Mouse (Mus musculus) liver, embryonic 15.5 days (tissue): Measurements from ENCODE around the gene Cd52. TPM values are rescaled to one million over a fixed set of nuclear protein-coding genes. Genes with fewer than 3 reads are reported as not detected.
"Not testable (repeated sequence)": the region's sequence is repeated elsewhere in the genome, so short reads cannot be mapped to it uniquely, and the experiment has no call there.

Experiments
- ATAC-seq: fragments of 200-750 bp; cut with Nextera tagmentation; 2 replicates; pipeline ENCODE4 v1.8.0; 2017; ENCODE audit warnings: moderate number of reproducible peaks, mild to moderate bottlenecking, moderate library complexity; ENCODE audit not compliant: insufficient read depth
- H3K27ac ChIP-seq: fragments of 300-500 bp; sonication (generic); replicated peaks from 2 replicates; pipeline ENCODE4 v1.5.1; 2015; ENCODE audit warnings: mild to moderate bottlenecking, inconsistent platforms
- H3K27me3 ChIP-seq: fragments of 300-500 bp; sonication (generic); 2 replicates; pipeline ENCODE4 v1.6.1; 2015; ENCODE audit warnings: mild to moderate bottlenecking, inconsistent platforms
- H3K36me3 ChIP-seq: fragments of 300-500 bp; sonication (generic); replicated peaks from 2 replicates; pipeline ENCODE4 v1.6.1; 2015; ENCODE audit warnings: moderate library complexity, mild to moderate bottlenecking, inconsistent platforms
- H3K4me1 ChIP-seq: fragments of 300-500 bp; sonication (generic); replicated peaks from 2 replicates; pipeline ENCODE4 v1.6.1; 2015; ENCODE audit warnings: inconsistent platforms
- H3K4me2 ChIP-seq: fragments of 300-500 bp; sonication (generic); 2 replicates; pipeline ENCODE4 v1.6.1; 2015; ENCODE audit warnings: moderate library complexity, mild to moderate bottlenecking, inconsistent platforms
- H3K4me3 ChIP-seq: fragments of 300-500 bp; sonication (generic); replicated peaks from 2 replicates; pipeline ENCODE4 v1.5.1; 2015; ENCODE audit warnings: mild to moderate bottlenecking, inconsistent platforms
- H3K9ac ChIP-seq: fragments of 300-500 bp; sonication (generic); 2 replicates; pipeline ENCODE4 v1.6.1; 2015; ENCODE audit warnings: moderate library complexity, mild to moderate bottlenecking, inconsistent platforms
- H3K9me3 ChIP-seq: fragments of 300-500 bp; sonication (generic); replicated peaks from 2 replicates; pipeline ENCODE4 v1.6.1; 2016; ENCODE audit warnings: inconsistent platforms
- WGBS: fragments of 180-500 bp; shearing (Covaris S2); methylation state at CpG from one replicate; pipeline ENCODE4 v1.1.7; 2015; ENCODE audit warnings: mixed read lengths; ENCODE audit not compliant: insufficient replicate concordance; 5-methylcytosine and 5-hydroxymethylcytosine counted together
- polyA plus RNA-seq: library from polyadenylated mRNA; unstranded; fragments of >200 nt; fragmentation: Nextera tagmentation; extraction: Ambion mirVana; gene quantifications from 2 replicates; pipeline ENCODE4 v1.2.1, GENCODE M21; 2015

The Cd52 gene
- polyA plus RNA-seq = 47.4 and 51.5 TPM in 2 replicates

DNA sequence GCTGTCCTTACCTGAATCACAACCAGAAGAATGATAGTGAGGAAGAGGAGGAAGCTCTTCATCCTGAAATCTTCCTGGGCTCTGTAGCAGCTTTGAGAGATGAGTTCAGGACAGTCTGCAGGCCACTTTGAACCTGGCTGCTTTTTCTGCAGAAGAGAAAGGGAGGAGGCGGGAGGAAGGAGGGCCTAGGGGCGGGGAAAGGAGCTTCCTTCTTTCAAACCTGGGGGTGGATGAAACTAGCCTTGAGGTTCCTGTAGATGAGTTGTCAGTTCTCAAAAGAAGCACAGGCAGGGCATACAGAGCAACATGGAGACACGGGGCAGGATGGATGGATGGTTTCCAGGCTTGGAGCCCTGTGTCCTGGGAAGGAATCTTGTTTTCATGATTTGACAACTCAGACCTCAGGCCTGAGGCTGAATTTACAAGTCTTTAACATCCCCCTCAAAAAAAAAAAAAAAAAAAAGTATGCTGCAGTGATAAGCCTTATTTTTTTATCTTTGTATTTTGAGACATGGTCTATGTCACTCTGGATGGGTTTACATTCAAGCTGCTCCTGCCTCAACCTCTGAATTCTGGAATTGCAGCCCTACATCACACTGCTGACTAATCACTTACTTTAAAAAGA is at the start of gene Cd52:
TSS of gene Cd52 (minus strand) at position 160 of the 625 bp plus-strand sequence.
- WGBS = 23% methylated on average over 3 of the region's 3 CpGs
- H3K9me3 ChIP-seq = no peaks in the 10 kb centered on the region
- no peak for ATAC-seq
- peak within 1 kb of the TSS; percentile 7; the same call in 1 of the 2 replicates for H3K27ac ChIP-seq
- H3K27me3 ChIP-seq = no peaks in the 10 kb centered on the region
- peak within 1 kb of the TSS; percentile 28 for H3K4me3 ChIP-seq
- no peaks in the 10 kb centered on the region for H3K4me1 ChIP-seq
- peak within 1 kb of the TSS; percentile 21 for H3K4me2 ChIP-seq
- no peaks in the 10 kb centered on the region for H3K36me3 ChIP-seq
- H3K9ac ChIP-seq = no peak within 1 kb of the TSS

- H3K27me3 ChIP-seq, H3K4me3 ChIP-seq, H3K4me2 ChIP-seq, H3K4me1 ChIP-seq, H3K9me3 ChIP-seq, H3K27ac ChIP-seq, H3K9ac ChIP-seq, ATAC-seq: not testable (repeated sequence)
- 78% methylated on average over 5 of the region's 5 CpGs for WGBS
- peaks cover 64% of the 10 kb centered on the region for H3K36me3 ChIP-seq
These were observed 49.4 kb upstream of the Cd52 start for GRCm38 (mm10) chr4:134144297-134144696.

- 76% methylated on average over 2 of the region's 2 CpGs for WGBS
- no peak for ATAC-seq
- no peaks in the 10 kb centered on the region for H3K27me3 ChIP-seq
- H3K4me1 ChIP-seq = no peaks in the 10 kb centered on the region
- no peaks in the 10 kb centered on the region for H3K9me3 ChIP-seq
- H3K36me3 ChIP-seq = peaks cover 52% of the 10 kb centered on the region
- no peak overlapping the region for H3K4me3 ChIP-seq
- H3K9ac ChIP-seq = no peak overlapping the region
- H3K4me2 ChIP-seq = no peak overlapping the region
- no peak overlapping the region for H3K27ac ChIP-seq
These were observed 44.0 kb upstream of the Cd52 start for GRCm38 (mm10) chr4:134138857-134139256.

DNA sequence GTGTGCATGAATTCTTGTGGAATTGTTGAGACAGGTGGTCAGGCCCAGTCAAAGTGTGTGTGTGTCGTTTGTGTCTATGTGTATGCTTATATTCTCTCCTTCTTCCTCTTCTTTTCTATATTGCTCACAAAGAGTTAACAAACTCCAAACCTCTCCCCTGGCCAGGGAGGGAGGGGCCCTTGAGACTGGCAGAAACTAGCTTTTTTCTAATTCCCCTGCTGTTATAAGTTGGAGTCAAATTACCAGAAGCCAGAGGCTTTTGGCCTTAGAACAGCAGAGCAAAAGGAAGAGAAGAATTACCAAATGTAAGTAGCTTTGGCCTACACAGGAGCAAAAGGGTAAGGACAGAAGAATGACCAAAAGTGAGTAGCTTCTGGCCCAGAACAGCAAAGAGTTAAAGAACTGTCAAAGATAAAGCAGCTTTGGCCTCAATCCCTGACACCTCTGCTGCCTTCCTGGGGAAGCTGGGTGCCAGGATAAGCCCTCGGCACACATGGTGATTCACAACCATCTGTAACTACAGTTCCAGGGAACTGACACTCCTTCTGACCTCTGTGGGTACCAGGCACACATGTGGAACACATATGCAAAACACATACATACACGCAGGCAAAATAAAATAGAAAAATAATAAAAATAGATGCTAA is 41.5 kb upstream of the Cd52 start:
- Histone ChIP-seq H3K4me2 (no peak overlapping the region), H3K4me3 (no peak overlapping the region), H3K4me1 (peaks cover 9% of the 10 kb centered on the region), H3K9ac (no peak overlapping the region), H3K9me3 (no peaks in the 10 kb centered on the region), H3K27ac (no peak overlapping the region), H3K27me3 (no peaks in the 10 kb centered on the region), H3K36me3 (peaks cover 38% of the 10 kb centered on the region)
- WGBS = 45% methylated on average over 3 of the region's 3 CpGs
- no peak for ATAC-seq

DNA sequence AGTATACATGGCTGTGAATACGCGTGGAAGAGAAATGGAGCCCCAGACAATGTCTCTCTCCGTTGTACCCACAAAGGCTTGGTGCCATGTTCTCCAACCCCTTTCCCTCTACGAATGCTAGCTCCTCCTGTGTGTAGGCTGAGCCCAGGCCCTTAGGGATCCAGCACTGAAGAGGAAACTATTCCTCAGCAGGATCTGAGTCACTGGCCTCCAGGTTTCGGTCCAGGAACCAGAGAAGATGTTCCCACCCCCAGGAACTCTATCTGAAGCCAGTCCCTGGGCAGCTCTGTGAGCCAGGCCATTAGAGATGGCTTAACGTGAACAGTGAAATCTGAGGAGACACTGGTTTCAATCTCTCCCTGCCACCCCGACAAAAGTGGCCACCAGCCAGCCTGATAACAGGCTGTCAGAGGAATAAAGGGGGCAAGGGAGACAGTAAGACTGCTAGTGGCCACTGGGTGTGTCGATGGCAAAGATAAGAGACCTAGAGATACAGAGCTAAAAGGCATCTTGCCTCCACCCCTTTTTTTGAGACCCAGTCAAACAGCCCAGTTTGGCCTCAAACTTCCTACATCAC is 37.7 kb upstream of the Cd52 start:
- Histone ChIP-seq H3K4me2 (no peak overlapping the region), H3K9ac (no peak overlapping the region), H3K27me3 (no peaks in the 10 kb centered on the region), H3K4me1 (peaks cover 47% of the 10 kb centered on the region), H3K4me3 (no peak overlapping the region), H3K9me3 (no peaks in the 10 kb centered on the region), H3K27ac (no peak overlapping the region), H3K36me3 (peaks cover 32% of the 10 kb centered on the region)
- WGBS = 60% methylated on average over 8 of the region's 8 CpGs
- ATAC-seq = no peak

GRCm38 (mm10) chr4:134132117-134132516 is 37.2 kb upstream of the Cd52 start:
- H3K4me2 ChIP-seq = no peak overlapping the region
- H3K4me3 ChIP-seq = no peak overlapping the region
- H3K4me1 ChIP-seq = peaks cover 52% of the 10 kb centered on the region
- no peak overlapping the region for H3K9ac ChIP-seq
- no peaks in the 10 kb centered on the region for H3K27me3 ChIP-seq
- ATAC-seq = no peak
- H3K9me3 ChIP-seq = no peaks in the 10 kb centered on the region
- H3K27ac ChIP-seq = no peak overlapping the region
- WGBS = 74% methylated on average over 3 of the region's 3 CpGs
- peaks cover 27% of the 10 kb centered on the region for H3K36me3 ChIP-seq

- peak overlapping the region; percentile 76 for H3K9ac ChIP-seq
- H3K9me3 ChIP-seq = no peaks in the 10 kb centered on the region
- H3K27me3 ChIP-seq = peaks cover 3% of the 10 kb centered on the region; the same call in 1 of the 2 replicates
- WGBS = 17% methylated on average over 6 of the region's 6 CpGs
- peaks cover 14% of the 10 kb centered on the region for H3K36me3 ChIP-seq
- ATAC-seq = no peak
- H3K4me2 ChIP-seq = peak overlapping the region; percentile 94
- peak overlapping the region; percentile 72 for H3K27ac ChIP-seq
- peak overlapping the region; percentile 73 for H3K4me3 ChIP-seq
- H3K4me1 ChIP-seq = peaks cover 64% of the 10 kb centered on the region
These were observed 34.6 kb upstream of the Cd52 start for GRCm38 (mm10) chr4:134129482-134129881.

- peak; percentile 57 for ATAC-seq
- Histone ChIP-seq H3K4me2 (peak overlapping the region; percentile 94), H3K27me3 (peaks cover 3% of the 10 kb centered on the region; the same call in 1 of the 2 replicates), H3K9me3 (no peaks in the 10 kb centered on the region), H3K4me1 (peaks cover 69% of the 10 kb centered on the region), H3K4me3 (peak overlapping the region; percentile 73), H3K9ac (peak overlapping the region; percentile 76), H3K36me3 (peaks cover 14% of the 10 kb centered on the region), H3K27ac (peak overlapping the region; percentile 72)
- WGBS = under 1% methylated on average over 14 of the region's 14 CpGs
These were observed 34.1 kb upstream of the Cd52 start for GRCm38 (mm10) chr4:134128983-134129362.

- Histone ChIP-seq H3K9me3 (no peaks in the 10 kb centered on the region), H3K4me1 (peaks cover 73% of the 10 kb centered on the region)
- 0% methylated on average over 50 of the region's 50 CpGs for WGBS
These were observed 33.5 kb upstream of the Cd52 start, which contains the start of gene Sh3bgrl3 for GRCm38 (mm10) chr4:134128221-134128982. TSS of gene Sh3bgrl3 (minus strand) at chr4:134128789.

DNA sequence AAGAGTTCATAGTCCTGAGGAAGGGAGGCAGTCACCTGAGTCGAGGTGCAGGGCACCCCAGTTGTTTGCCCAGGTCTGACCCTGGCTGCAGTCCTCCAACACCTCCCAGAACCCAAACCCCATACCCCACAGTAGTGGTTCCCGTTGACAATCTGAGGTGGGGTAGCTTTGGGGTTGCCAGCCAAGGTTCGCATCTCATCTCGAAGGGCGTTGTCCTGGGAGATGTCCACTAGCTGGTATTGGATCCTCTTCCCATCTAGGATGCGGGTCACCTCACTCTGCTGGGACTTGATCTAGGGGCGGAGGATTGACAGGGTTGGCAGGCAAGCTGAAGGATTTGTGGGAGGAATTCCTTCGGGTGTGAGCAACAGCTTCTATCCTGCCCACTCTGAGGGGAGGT is 32.9 kb upstream of the Cd52 start:
- peaks cover 3% of the 10 kb centered on the region; the same call in 1 of the 2 replicates for H3K27me3 ChIP-seq
- no peaks in the 10 kb centered on the region for H3K9me3 ChIP-seq
- WGBS = 47% methylated on average over 8 of the region's 8 CpGs
- H3K4me1 ChIP-seq = peaks cover 68% of the 10 kb centered on the region
- H3K27ac ChIP-seq = 0 out of 2 replicates have a peak overlapping the region, but pooled peaks have one; percentile 53
- ATAC-seq = no peak
- H3K36me3 ChIP-seq = peaks cover 14% of the 10 kb centered on the region
- H3K4me3 ChIP-seq = peak overlapping the region; percentile 73
- H3K9ac ChIP-seq = peak overlapping the region; percentile 76
- peak overlapping the region; percentile 94 for H3K4me2 ChIP-seq

More at GRCm38 (mm10) chr4:134128221-134128982, 33.5 kb upstream of the Cd52 start, which contains the start of gene Sh3bgrl3:
- peak within 1 kb of the TSS; percentile 73 for H3K4me3 ChIP-seq
- H3K27me3 ChIP-seq = peaks cover 3% of the 10 kb centered on the region; the same call in 1 of the 2 replicates
- peak within 1 kb of the TSS; percentile 72 for H3K27ac ChIP-seq
- peaks cover 14% of the 10 kb centered on the region for H3K36me3 ChIP-seq
- ATAC-seq = peak; percentile 89
- H3K4me2 ChIP-seq = peak within 1 kb of the TSS; percentile 94
- H3K9ac ChIP-seq = peak within 1 kb of the TSS; percentile 76
